Mouse (Mus musculus) lung, postnatal 10 days (tissue): ENCODE measurements at regions not wholly inside any gene's neighbourhood (a gene's known extent, or its start where the extent isn't known, plus 50 kb on each side); places are given as distances from the start of the nearest gene placed in this dataset.

Experiments used
- DNase-seq: peaks from one replicate; pipeline ENCODE4 v3.0.0; 2021

GRCm38 (mm10) chr15:5414401-5414800 lies 170.4 kb upstream of the Ptger4 start:
- no peak for DNase-seq

- DNase-seq: no peak
These were observed 172.0 kb upstream of the Ptger4 start for GRCm38 (mm10) chr15:5416031-5416430.

- DNase-seq: no peak
These were observed 182.7 kb upstream of the Ptger4 start for GRCm38 (mm10) chr15:5426641-5427040.

GRCm38 (mm10) chr15:5427319-5428048 lies 183.5 kb upstream of the Ptger4 start:
- DNase-seq: no peak

GRCm38 (mm10) chr15:5432018-5432417 lies 188.0 kb upstream of the Ptger4 start:
- DNase-seq: no peak

GRCm38 (mm10) chr15:5437020-5437419 lies 193.0 kb upstream of the Ptger4 start:
- DNase-seq: no peak

- no peak for DNase-seq
These were observed 202.2 kb upstream of the Ptger4 start for GRCm38 (mm10) chr15:5446040-5446755.

GRCm38 (mm10) chr15:5446756-5447314 lies 202.8 kb upstream of the Ptger4 start:
- peak; percentile 6 for DNase-seq

- no peak for DNase-seq
These were observed 203.9 kb upstream of the Ptger4 start for GRCm38 (mm10) chr15:5447707-5448496.

GRCm38 (mm10) chr15:5459083-5459482 lies 215.1 kb upstream of the Ptger4 start:
- DNase-seq: no peak

- no peak for DNase-seq
These were observed 215.6 kb upstream of the Ptger4 start for GRCm38 (mm10) chr15:5459580-5459979.

- no peak for DNase-seq
These were observed 218.7 kb upstream of the Ptger4 start for GRCm38 (mm10) chr15:5462651-5463050.

GRCm38 (mm10) chr15:5464732-5465131 lies 220.7 kb upstream of the Ptger4 start:
- no peak for DNase-seq

- no peak for DNase-seq
These were observed 224.6 kb upstream of the Ptger4 start for GRCm38 (mm10) chr15:5468535-5469073.

GRCm38 (mm10) chr15:5475389-5475995 lies 231.5 kb upstream of the Ptger4 start:
- no peak for DNase-seq

GRCm38 (mm10) chr15:5493286-5493685 lies 249.3 kb upstream of the Ptger4 start:
- peak; percentile 6 for DNase-seq

- DNase-seq: peak; percentile 4
These were observed 251.3 kb upstream of the Ptger4 start for GRCm38 (mm10) chr15:5495187-5495849.

GRCm38 (mm10) chr15:5495954-5496353 lies 252.0 kb upstream of the Ptger4 start:
- no peak for DNase-seq

GRCm38 (mm10) chr15:5504502-5504901 lies 260.5 kb upstream of the Ptger4 start:
- DNase-seq: no peak

- DNase-seq: no peak
These were observed 263.0 kb upstream of the Ptger4 start for GRCm38 (mm10) chr15:5506848-5507544.

GRCm38 (mm10) chr15:5507545-5507913 lies 263.5 kb upstream of the Ptger4 start:
- no peak for DNase-seq
